Mouse (Mus musculus): ENCODE measurements around the gene Itgb6. TPM values are rescaled to one million over a fixed set of nuclear protein-coding genes. Genes with fewer than 3 reads are reported as not detected.

Itgb6 gene
- polyA plus RNA-seq, 1 experiment from 2014 or later: 0.94 TPM

DNA sequence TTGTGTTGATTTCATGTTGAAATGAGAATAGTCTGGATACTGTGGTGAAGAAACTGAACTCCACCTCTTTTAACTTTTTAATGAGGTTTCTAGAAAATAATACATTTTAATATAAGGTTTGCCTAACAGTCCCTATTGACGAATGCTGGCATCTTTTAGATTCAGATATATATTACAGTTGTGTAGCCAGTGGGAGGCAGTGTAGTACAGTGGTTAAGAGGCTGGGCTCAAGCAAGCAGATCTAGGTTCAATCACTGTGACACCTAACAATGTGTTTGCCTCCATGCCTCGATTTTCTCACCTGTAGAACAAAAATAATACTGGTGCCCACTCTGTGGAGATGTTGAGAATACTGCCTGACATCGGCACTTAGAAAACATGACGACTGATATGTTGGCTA is 114.5 kb downstream of the Itgb6 start:
- H3K9me3 ChIP-seq (replicated peaks): no peaks in the 10 kb centered on the region
- no peaks in the 10 kb centered on the region for H3K36me3 ChIP-seq
- 74% methylated on average over 4 of the region's 4 CpGs for WGBS
- ATAC-seq (ENCODE audit: low FRiP score): no peak
- H3K4me3 ChIP-seq: no peak overlapping the region
- peaks cover 4% of the 10 kb centered on the region for H3K4me1 ChIP-seq
- H3K9ac ChIP-seq: no peak overlapping the region
- H3K4me2 ChIP-seq (replicated peaks): no peak overlapping the region
- H3K27me3 ChIP-seq: no peaks in the 10 kb centered on the region
- no peak overlapping the region for H3K27ac ChIP-seq

DNA sequence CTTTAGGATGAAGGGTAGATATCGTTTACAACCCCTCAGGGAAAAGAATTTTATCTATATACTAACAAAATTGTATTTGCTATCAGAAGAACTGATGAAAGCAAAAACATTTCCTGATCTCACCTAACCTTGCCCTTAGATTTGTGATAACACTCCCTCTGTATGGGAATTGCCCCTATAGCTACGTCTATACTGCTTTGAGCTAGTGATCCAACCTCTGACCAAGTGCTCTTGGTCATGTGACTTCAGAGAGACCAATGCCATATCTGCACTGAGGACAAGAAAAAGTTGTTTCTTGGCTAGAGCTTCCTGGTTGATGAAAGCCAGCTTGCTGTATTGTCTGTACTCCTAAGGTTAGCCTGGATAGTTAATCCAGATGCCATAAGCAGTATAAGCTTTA is 121.1 kb downstream of the Itgb6 start:
- WGBS: 91% methylated on average over 2 of the region's 2 CpGs
- H3K9me3 ChIP-seq (replicated peaks): no peaks in the 10 kb centered on the region
- no peak overlapping the region for H3K9ac ChIP-seq
- H3K4me3 ChIP-seq: no peak overlapping the region
- H3K36me3 ChIP-seq: no peaks in the 10 kb centered on the region
- no peak overlapping the region for H3K4me2 ChIP-seq (replicated peaks)
- no peak overlapping the region for H3K27ac ChIP-seq
- no peak for ATAC-seq (ENCODE audit: low FRiP score)
- no peaks in the 10 kb centered on the region for H3K27me3 ChIP-seq
- H3K4me1 ChIP-seq: no peaks in the 10 kb centered on the region

DNA sequence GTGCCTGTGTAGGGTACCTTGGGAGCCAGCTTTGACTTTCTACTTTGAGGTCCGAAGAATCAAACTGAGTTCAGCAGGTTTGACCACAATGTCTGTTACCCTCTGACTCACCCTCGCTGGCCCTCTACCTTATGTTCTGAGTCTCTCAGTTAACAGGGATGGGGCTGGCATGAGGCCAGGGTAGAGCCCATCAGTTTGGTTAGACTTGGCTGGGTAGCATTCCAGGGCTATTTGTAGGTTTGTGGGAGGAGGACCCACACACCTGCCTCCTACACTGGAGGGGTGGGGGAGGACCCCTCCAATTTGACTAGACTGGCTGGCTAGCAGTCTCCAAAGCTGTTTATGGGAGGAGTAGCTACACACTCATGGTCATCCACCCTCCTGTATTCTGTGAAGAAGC is 121.6 kb downstream of the Itgb6 start:
- H3K9ac ChIP-seq: no peak overlapping the region
- H3K36me3 ChIP-seq: no peaks in the 10 kb centered on the region
- H3K27me3 ChIP-seq: no peaks in the 10 kb centered on the region
- H3K4me1 ChIP-seq: no peaks in the 10 kb centered on the region
- H3K4me3 ChIP-seq: no peak overlapping the region
- no peak overlapping the region for H3K4me2 ChIP-seq (replicated peaks)
- 94% methylated on average over 2 of the region's 2 CpGs for WGBS
- ATAC-seq (ENCODE audit: low FRiP score): no peak
- no peak overlapping the region for H3K27ac ChIP-seq
- no peaks in the 10 kb centered on the region for H3K9me3 ChIP-seq (replicated peaks)

DNA sequence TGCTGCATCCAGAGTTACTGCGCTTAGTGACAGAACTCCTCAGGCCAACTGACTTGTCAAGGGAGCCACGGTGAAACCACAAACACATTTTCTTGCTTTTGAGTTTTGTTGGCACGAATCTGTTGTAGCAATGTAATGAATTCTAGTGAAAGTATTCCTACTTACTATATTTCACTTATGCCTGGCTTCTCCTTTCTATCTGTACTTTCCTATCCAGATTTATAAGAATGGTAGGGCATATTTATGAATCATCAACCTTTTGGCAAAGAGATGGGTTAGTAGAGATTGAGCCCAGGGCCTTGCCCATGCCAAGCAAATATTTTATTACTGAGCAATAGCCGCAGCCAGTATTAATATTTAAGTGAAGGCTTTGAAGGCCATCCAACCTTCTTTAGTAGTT is 139.0 kb downstream of the Itgb6 start:
- Histone ChIP-seq H3K9me3 (replicated peaks) (no peaks in the 10 kb centered on the region), H3K4me3 (no peak overlapping the region), H3K27me3 (no peaks in the 10 kb centered on the region), H3K36me3 (no peaks in the 10 kb centered on the region), H3K27ac (no peak overlapping the region), H3K4me1 (no peaks in the 10 kb centered on the region), H3K9ac (no peak overlapping the region), H3K4me2 (replicated peaks) (no peak overlapping the region)
- WGBS: 93% methylated on average over 4 of the region's 4 CpGs
- ATAC-seq (ENCODE audit: low FRiP score): no peak

DNA sequence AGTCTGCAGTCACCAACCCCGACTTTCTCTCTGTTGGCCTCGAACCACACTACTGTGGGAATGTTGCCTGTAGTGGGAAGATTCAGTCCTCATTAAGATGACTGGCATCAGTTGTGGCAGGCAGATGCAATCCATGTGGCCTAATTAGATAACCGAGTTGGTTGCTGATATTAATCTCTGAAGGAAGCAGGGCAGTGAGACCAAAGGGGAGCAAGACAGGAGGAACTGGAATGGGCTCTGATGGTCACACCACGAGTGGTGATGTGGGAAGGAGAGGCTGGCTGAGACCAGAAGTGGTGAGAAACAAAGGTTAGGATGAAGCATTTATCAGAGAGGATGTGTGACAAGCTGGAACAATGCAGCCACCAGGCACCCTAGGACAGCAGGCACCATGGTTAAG is 167.9 kb downstream of the Itgb6 start:
- WGBS: 67% methylated on average over 4 of the region's 4 CpGs
- Histone ChIP-seq H3K4me1 (peaks cover 10% of the 10 kb centered on the region), H3K4me2 (replicated peaks) (no peak overlapping the region), H3K36me3 (no peaks in the 10 kb centered on the region), H3K27me3 (peaks cover 13% of the 10 kb centered on the region; the same call in 1 of the 2 replicates), H3K27ac (no peak overlapping the region), H3K4me3 (no peak overlapping the region), H3K9ac (no peak overlapping the region), H3K9me3 (replicated peaks) (no peaks in the 10 kb centered on the region)
- ATAC-seq (ENCODE audit: low FRiP score): no peak

DNA sequence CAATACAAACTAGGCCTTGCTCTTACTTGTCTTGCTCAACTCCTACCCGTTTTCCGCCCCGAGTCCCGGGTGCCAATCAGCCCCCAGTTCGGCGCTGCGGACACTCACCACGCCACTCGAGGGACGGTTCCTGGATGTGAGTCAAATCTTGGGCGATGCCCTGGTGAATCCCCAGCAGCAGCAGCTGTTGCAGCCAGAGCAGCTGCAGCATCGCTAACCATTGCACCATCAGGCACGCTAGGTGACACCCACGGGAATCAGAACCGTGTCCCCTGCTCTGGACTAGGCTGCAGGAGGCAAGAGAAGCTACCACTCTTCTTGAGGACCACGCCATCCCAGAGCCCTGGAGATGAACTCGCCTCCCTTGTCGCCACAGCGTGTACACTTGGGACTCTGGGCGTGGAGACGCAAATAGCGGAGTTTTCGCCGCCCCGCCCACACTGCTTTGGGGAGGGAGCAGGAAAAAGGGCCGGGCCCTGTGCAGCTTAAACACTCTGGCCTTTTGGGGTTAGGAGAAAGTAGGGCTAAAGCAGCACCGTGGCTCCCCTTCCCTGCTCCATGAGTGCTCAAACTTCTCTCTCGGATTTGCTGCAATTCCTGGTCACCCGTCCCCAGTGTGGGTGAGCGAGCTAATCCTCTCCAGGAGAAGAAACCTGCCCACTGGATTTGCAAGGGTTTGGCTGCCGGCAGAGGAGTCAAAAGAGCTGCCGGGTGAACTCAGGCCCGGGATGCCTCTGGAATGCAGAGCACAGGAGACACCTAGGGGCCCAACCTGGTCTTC is 169.4 kb downstream of the Itgb6 start, which contains the start of gene Pla2r1:
Gene Pla2r1, minus strand, starts transcription at position 407 of the 781 bp plus-strand sequence.
- peak within 1 kb of the TSS; percentile 26 for H3K4me3 ChIP-seq
- H3K4me2 ChIP-seq (replicated peaks): peak within 1 kb of the TSS; percentile 55
- no peaks in the 10 kb centered on the region for H3K9me3 ChIP-seq (replicated peaks)
- 4% methylated on average over 33 of the region's 33 CpGs for WGBS
- peaks cover 13% of the 10 kb centered on the region; the same call in 1 of the 2 replicates for H3K27me3 ChIP-seq
- H3K36me3 ChIP-seq: no peaks in the 10 kb centered on the region
- peak within 1 kb of the TSS; percentile 2; the same call in 1 of the 2 replicates for H3K9ac ChIP-seq
- H3K27ac ChIP-seq: no peak within 1 kb of the TSS
- H3K4me1 ChIP-seq: peaks cover 10% of the 10 kb centered on the region
- peak; percentile 56 for ATAC-seq (ENCODE audit: low FRiP score)

DNA sequence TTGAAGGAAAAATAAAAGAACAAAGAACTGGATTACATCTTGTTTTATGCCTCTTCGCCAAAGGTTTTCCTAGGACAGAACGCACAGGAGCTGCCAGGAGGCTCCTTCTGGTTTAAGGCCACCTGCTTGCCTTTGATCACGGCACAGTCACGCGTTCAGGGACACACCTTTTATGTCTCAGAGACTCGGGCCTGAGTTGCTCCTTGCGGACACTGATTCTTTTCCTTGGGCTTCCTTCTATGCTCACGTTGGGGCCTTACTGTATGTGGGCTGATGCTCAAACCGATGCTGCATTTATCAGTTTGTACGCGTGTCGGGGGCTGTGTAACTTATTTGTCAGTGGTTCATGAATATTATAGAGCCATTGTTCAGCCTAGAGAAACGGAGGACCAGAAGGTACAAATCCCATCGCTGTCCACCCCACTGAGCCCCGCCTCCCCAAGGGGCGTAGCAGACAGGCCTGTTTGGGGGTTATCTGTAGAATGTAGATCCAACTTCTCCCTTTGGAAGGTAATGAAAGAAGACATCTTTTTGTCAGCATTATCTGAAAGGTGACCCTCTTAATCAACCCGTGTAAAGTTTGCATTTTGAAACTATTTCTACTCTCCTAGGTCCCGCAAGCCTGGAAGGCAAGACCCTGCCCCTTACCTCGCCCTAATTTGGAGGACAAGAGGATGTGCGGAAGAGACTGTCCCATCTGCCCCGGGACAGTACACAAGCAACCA is 170.1 kb downstream of the Itgb6 start:
- peak overlapping the region; percentile 55 for H3K4me2 ChIP-seq (replicated peaks)

DNA sequence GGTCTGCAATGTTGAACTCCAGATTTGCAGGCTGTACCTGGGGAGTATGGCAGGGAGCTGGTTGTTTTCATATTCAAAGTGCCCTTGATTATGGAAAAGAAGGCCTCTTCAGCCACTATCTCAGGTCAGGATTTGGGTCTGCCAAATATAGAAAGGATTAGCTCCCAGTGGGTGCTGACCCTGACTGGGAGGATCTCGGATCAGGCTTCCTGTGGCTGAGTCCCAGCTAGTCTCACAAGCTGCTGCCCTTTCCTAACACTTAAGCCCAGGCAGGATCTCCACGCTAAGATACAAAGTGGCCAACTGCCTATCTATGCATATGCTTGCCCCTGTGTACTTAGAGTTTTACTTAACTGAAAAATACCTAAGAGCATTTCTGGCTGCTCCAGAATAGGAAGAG is 170.8 kb downstream of the Itgb6 start:
- ATAC-seq (ENCODE audit: low FRiP score): no peak
- WGBS: 39% methylated on average over 2 of the region's 2 CpGs

More for the DNA sequence above, 170.1 kb downstream of the Itgb6 start:
- H3K4me1 ChIP-seq: peaks cover 10% of the 10 kb centered on the region
- H3K27me3 ChIP-seq: peaks cover 13% of the 10 kb centered on the region; the same call in 1 of the 2 replicates
- no peaks in the 10 kb centered on the region for H3K36me3 ChIP-seq
- H3K9me3 ChIP-seq (replicated peaks): no peaks in the 10 kb centered on the region
- peak overlapping the region; percentile 26 for H3K4me3 ChIP-seq
- H3K27ac ChIP-seq: no peak overlapping the region
- 21% methylated on average over 21 of the region's 21 CpGs for WGBS
- H3K9ac ChIP-seq: peak overlapping the region; percentile 2; the same call in 1 of the 2 replicates
- peak; percentile 43 for ATAC-seq (ENCODE audit: low FRiP score)

DNA sequence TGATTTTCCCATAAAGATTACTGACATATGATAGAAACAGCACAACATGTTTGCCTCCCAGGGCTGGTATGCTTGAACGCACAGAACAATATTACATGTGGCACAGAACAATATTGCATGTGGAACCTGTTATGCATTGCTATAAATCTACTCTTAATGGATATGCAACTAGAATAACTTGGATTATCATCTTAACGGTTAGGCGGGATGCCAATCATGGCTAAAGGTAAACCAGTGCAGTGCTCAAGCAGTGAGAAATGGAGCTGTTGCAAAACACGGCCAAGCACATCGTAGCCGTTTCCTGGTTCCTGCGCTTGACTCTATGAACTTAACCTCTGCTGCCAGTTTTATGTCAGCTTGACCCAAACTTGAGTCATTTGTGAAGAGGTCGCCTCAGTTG is 171.9 kb downstream of the Itgb6 start:
- no peak overlapping the region for H3K4me3 ChIP-seq
- no peak overlapping the region for H3K4me2 ChIP-seq (replicated peaks)
- H3K9ac ChIP-seq: no peak overlapping the region
- H3K27ac ChIP-seq: no peak overlapping the region
- WGBS: 94% methylated on average over 8 of the region's 8 CpGs
- H3K9me3 ChIP-seq (replicated peaks): no peaks in the 10 kb centered on the region
- no peaks in the 10 kb centered on the region for H3K36me3 ChIP-seq
- ATAC-seq (ENCODE audit: low FRiP score): no peak
- H3K4me1 ChIP-seq: peaks cover 10% of the 10 kb centered on the region
- peaks cover 13% of the 10 kb centered on the region; the same call in 1 of the 2 replicates for H3K27me3 ChIP-seq

More for the DNA sequence above, 170.8 kb downstream of the Itgb6 start:
- H3K27ac ChIP-seq: no peak overlapping the region
- peaks cover 10% of the 10 kb centered on the region for H3K4me1 ChIP-seq
- no peaks in the 10 kb centered on the region for H3K9me3 ChIP-seq (replicated peaks)
- H3K4me3 ChIP-seq: no peak overlapping the region
- H3K9ac ChIP-seq: no peak overlapping the region
- H3K36me3 ChIP-seq: no peaks in the 10 kb centered on the region
- peaks cover 13% of the 10 kb centered on the region; the same call in 1 of the 2 replicates for H3K27me3 ChIP-seq
- no peak overlapping the region for H3K4me2 ChIP-seq (replicated peaks)

DNA sequence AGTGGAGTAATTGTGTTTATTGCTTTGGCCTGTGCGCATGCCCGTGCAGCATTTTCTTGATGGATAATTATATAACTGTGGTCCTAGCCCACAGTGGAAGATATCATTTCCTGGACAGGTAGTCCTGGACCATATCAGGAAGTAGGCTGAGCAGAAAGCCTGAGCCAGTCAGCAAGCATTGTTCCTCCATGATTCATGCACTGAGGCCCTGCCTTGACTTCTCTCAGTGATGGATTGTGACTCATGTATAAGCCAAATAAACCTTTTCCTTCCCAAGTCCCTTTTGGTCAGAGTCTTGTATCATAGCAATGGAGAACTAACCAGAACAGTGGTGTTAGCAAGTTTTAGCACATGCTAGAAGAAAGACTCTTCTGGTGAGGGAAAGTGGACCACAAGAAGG is 172.6 kb downstream of the Itgb6 start:
- Histone ChIP-seq H3K4me2 (replicated peaks) (no peak overlapping the region), H3K4me1 (peaks cover 10% of the 10 kb centered on the region), H3K4me3 (no peak overlapping the region), H3K27ac (no peak overlapping the region), H3K36me3 (no peaks in the 10 kb centered on the region), H3K9me3 (replicated peaks) (no peaks in the 10 kb centered on the region), H3K9ac (no peak overlapping the region), H3K27me3 (peaks cover 13% of the 10 kb centered on the region; the same call in 1 of the 2 replicates)
- 90% methylated on average over 2 of the region's 2 CpGs for WGBS
- no peak for ATAC-seq (ENCODE audit: low FRiP score)

All from hindbrain, embryonic 12.5 days (tissue).